Mouse (Mus musculus) ES-E14 (cell line): ENCODE results near the gene Nudt22. TPM values are rescaled to one million over a fixed set of nuclear protein-coding genes. Genes with fewer than 3 reads are reported as not detected.

Source experiments
- DNase-seq: peaks from one replicate; pipeline ENCODE4 v3.0.0-alpha.2; 2013; ENCODE audit warnings: low read depth, low spot score
- H3K27ac ChIP-seq: 2 replicates; pipeline ENCODE4 v1.5.1; 2012; ENCODE audit warnings: low read depth, mild to moderate bottlenecking, low read length, moderate library complexity, mixed read lengths; ENCODE audit not compliant: poor library complexity, insufficient read depth, severe bottlenecking
- H3K36me3 ChIP-seq: 2 replicates; pipeline ENCODE4 v1.6.1; 2012; ENCODE audit warnings: mild to moderate bottlenecking, low read length, moderate library complexity, mixed read lengths; ENCODE audit not compliant: control insufficient read depth, poor library complexity, insufficient read depth, severe bottlenecking
- H3K4me1 ChIP-seq, 2 experiments: fragments of 150-350 bp in 1 of 2; sonication (generic) in 1 of 2; 2 replicates each; pipeline ENCODE4 v1.6.1; 2012; ENCODE audit warnings: low read length in 2 of 2, mild to moderate bottlenecking in 1 of 2, mixed read lengths in 1 of 2; ENCODE audit not compliant: control insufficient read depth in 2 of 2, insufficient read depth in 2 of 2, poor library complexity in 1 of 2
- H3K4me3 ChIP-seq, 2 experiments: fragments of 150-350 bp in 1 of 2; sonication (generic) in 1 of 2; 2 replicates each; pipeline ENCODE4 v1.5.1; 2012; ENCODE audit warnings: low read length in 2 of 2, low read depth in 1 of 2, mild to moderate bottlenecking in 1 of 2, mixed read lengths in 1 of 2; ENCODE audit not compliant: insufficient read depth in 1 of 2, poor library complexity in 1 of 2, severe bottlenecking in 1 of 2
- H3K9ac ChIP-seq: 2 replicates; pipeline ENCODE4 v1.6.1; 2012; ENCODE audit warnings: low read depth, mild to moderate bottlenecking, low read length, mixed read lengths; ENCODE audit not compliant: poor library complexity, insufficient read depth, severe bottlenecking
- H3K9me3 ChIP-seq: fragments of 150-350 bp; sonication (generic); 2 replicates; pipeline ENCODE4 v1.6.1; 2012; ENCODE audit warnings: low read depth, mild to moderate bottlenecking, low read length; ENCODE audit not compliant: control insufficient read depth, insufficient read depth
- CHD2 ChIP-seq: IDR thresholded peaks from 2 replicates; pipeline ENCODE4 v1.6.1; 2014; ENCODE audit warnings: mild to moderate bottlenecking, low read depth, low read length, inconsistent platforms
- HCFC1 ChIP-seq: IDR thresholded peaks from 2 replicates; pipeline ENCODE4 v1.6.1; 2012; ENCODE audit warnings: low read length, inconsistent platforms, borderline replicate concordance; ENCODE audit not compliant: insufficient read depth
- MAFK ChIP-seq: IDR thresholded peaks from 2 replicates; pipeline ENCODE4 v1.6.1; 2014; ENCODE audit warnings: mild to moderate bottlenecking, low read depth, low read length, inconsistent platforms; ENCODE audit not compliant: insufficient read depth
- ZC3H11A ChIP-seq: IDR thresholded peaks from 2 replicates; pipeline ENCODE4 v1.6.1; 2012; ENCODE audit warnings: low read depth, mild to moderate bottlenecking, inconsistent platforms, low read length, borderline replicate concordance
- ZNF384 ChIP-seq: IDR thresholded peaks from 2 replicates; pipeline ENCODE4 v1.6.1; 2012; ENCODE audit warnings: low read depth, low read length, inconsistent platforms
- in situ Hi-C, 2 experiments: fragments of 600-800 bp; cut with MboI; formaldehyde crosslinking; loops; one replicate each; pipeline ENCODE4 v1.15.1; 2025; ENCODE audit warnings: low sequenced_read_pairs in 2 of 2, inconsistent platforms in 1 of 2; ENCODE audit not compliant: unreplicated experiment in 2 of 2
- total RNA-seq: library from RNA; depleted of rRNA; stranded (reverse); fragments of 300-350 nt; gene quantifications from 2 replicates; pipeline ENCODE4 v1.2.3, GENCODE M21; 2012

Nudt22 gene
- total RNA-seq, 1 experiment: 12.7 TPM

- Histone ChIP-seq H3K4me3 (no peak overlapping the region), H3K9ac (no peak overlapping the region; the same call in 1 of the 2 replicates), H3K4me1 (peaks cover 5 to 19% of the 10 kb centered on the region in 2 experiments), H3K36me3 (peaks cover 28% of the 10 kb centered on the region), H3K27ac (no peak overlapping the region), H3K9me3 (no peaks in the 10 kb centered on the region)
- in situ Hi-C loops: no loop called here
- DNase-seq: no peak
- TF ChIP-seq CHD2 (no peak), ZC3H11A (no peak), ZNF384 (no peak), HCFC1 (no peak), MAFK (no peak)
Observed at GRCm38 (mm10) chr19:6977759-6978638, 17.9 kb downstream of the Nudt22 start.

- no peak for DNase-seq
- Histone ChIP-seq H3K27ac (peak within 1 kb of the TSS; percentile 74), H3K4me1 (peaks cover 5 to 31% of the 10 kb centered on the region in 2 experiments), H3K36me3 (peaks cover 22% of the 10 kb centered on the region), H3K4me3 (peak within 1 kb of the TSS; percentile 79 to 91), H3K9me3 (no peaks in the 10 kb centered on the region), H3K9ac (peak within 1 kb of the TSS; percentile 88)
- TF ChIP-seq ZC3H11A (no peak), CHD2 (no peak), ZNF384 (no peak), MAFK (no peak), HCFC1 (no peak)
- in situ Hi-C loops: no loop called here
Observed at GRCm38 (mm10) chr19:6975537-6976521, 20.1 kb downstream of the Nudt22 start, which contains the start of gene Plcb3. Plcb3 (minus strand) TSS chr19:6976470.

- H3K27ac ChIP-seq: peak within 1 kb of the TSS; percentile 74
- H3K9me3 ChIP-seq: no peaks in the 10 kb centered on the region
- H3K36me3 ChIP-seq: peaks cover 22% of the 10 kb centered on the region
- H3K4me1 ChIP-seq: peaks cover 5 to 35% of the 10 kb centered on the region in 2 experiments
- peak within 1 kb of the TSS; percentile 79 to 100 for H3K4me3 ChIP-seq
- DNase-seq: peak; percentile 91
- TF ChIP-seq MAFK (no peak), CHD2 (no peak), HCFC1 (peak; percentile 82), ZC3H11A (no peak), ZNF384 (no peak)
- in situ Hi-C loops: no loop called here
- H3K9ac ChIP-seq: peak within 1 kb of the TSS; percentile 88
Observed at GRCm38 (mm10) chr19:6974211-6975205, 21.4 kb downstream of the Nudt22 start, which contains the start of gene Ppp1r14b. Ppp1r14b (plus strand) TSS chr19:6974968.
